Mouse (Mus musculus) embryonic facial prominence, embryonic 10.5 days (tissue): ENCODE measurements around the gene Ss18l2. TPM values are rescaled to one million over a fixed set of nuclear protein-coding genes. Genes with fewer than 3 reads are reported as not detected.

ENCODE experiments used
- DNase-seq: peaks from one replicate; pipeline ENCODE4 v3.0.0-alpha.2; 2017; ENCODE audit warnings: low spot score
- H3K27ac ChIP-seq: fragments of 300-500 bp; sonication (generic); replicated peaks from 2 replicates; pipeline ENCODE4 v1.5.1; 2016; ENCODE audit warnings: mild to moderate bottlenecking
- H3K27me3 ChIP-seq: fragments of 300-500 bp; sonication (generic); replicated peaks from 2 replicates; pipeline ENCODE4 v1.6.1; 2016; ENCODE audit warnings: low read depth, mild to moderate bottlenecking; ENCODE audit not compliant: poor library complexity, severe bottlenecking
- H3K36me3 ChIP-seq: fragments of 300-500 bp; sonication (generic); replicated peaks from 2 replicates; pipeline ENCODE4 v1.6.1; 2016; ENCODE audit warnings: mild to moderate bottlenecking, moderate library complexity
- H3K4me1 ChIP-seq: fragments of 300-500 bp; sonication (generic); 2 replicates; pipeline ENCODE4 v1.6.1; 2016
- H3K4me3 ChIP-seq: fragments of 300-500 bp; sonication (generic); 2 replicates; pipeline ENCODE4 v1.5.1; 2016; ENCODE audit warnings: mild to moderate bottlenecking, moderate library complexity
- H3K9me3 ChIP-seq: fragments of 300-500 bp; sonication (generic); 2 replicates; pipeline ENCODE4 v1.6.1; 2016; ENCODE audit warnings: mild to moderate bottlenecking
- WGBS: fragments of 180-500 bp; shearing (Covaris S2); methylation state at CpG from one replicate; pipeline ENCODE4 v1.1.7; 2016; 5-methylcytosine and 5-hydroxymethylcytosine counted together
- polyA plus RNA-seq: library from polyadenylated mRNA; unstranded; fragments of >200 nt; fragmentation: Nextera tagmentation; extraction: Ambion mirVana; gene quantifications from 2 replicates; pipeline ENCODE4 v1.2.1, GENCODE M21; 2016

Ss18l2 gene
- polyA plus RNA-seq, 1 experiment from 2014 or later = 91.0 TPM

- H3K27ac ChIP-seq = no peak overlapping the region
- peaks cover 24% of the 10 kb centered on the region for H3K36me3 ChIP-seq
- peak; percentile 71 for DNase-seq
- WGBS = 14% methylated on average over 6 of the region's 6 CpGs
- no peaks in the 10 kb centered on the region for H3K9me3 ChIP-seq
- no peak overlapping the region for H3K4me3 ChIP-seq
- H3K27me3 ChIP-seq = no peaks in the 10 kb centered on the region
- 0 out of 2 replicates have a peak, but pooled peaks cover 5% of the 10 kb centered on the region for H3K4me1 ChIP-seq
Measured at GRCm38 (mm10) chr9:121679549-121679948, 30.6 kb upstream of the Ss18l2 start.

- Histone ChIP-seq H3K4me3 (no peak overlapping the region), H3K36me3 (peaks cover 38% of the 10 kb centered on the region), H3K4me1 (0 out of 2 replicates have a peak, but pooled peaks cover 5% of the 10 kb centered on the region), H3K27ac (no peak overlapping the region), H3K27me3 (no peaks in the 10 kb centered on the region), H3K9me3 (no peaks in the 10 kb centered on the region)
- no peak for DNase-seq
- WGBS = 82% methylated on average over 8 of the region's 8 CpGs
Measured at GRCm38 (mm10) chr9:121681191-121681590, 28.9 kb upstream of the Ss18l2 start.

- 79% methylated on average over 18 of the region's 18 CpGs for WGBS
- DNase-seq = no peak
- Histone ChIP-seq H3K4me1 (0 out of 2 replicates have a peak, but pooled peaks cover 5% of the 10 kb centered on the region), H3K4me3 (no peak overlapping the region), H3K27me3 (no peaks in the 10 kb centered on the region), H3K36me3 (peaks cover 46% of the 10 kb centered on the region), H3K9me3 (no peaks in the 10 kb centered on the region), H3K27ac (no peak overlapping the region)
Measured at GRCm38 (mm10) chr9:121682037-121682680, 28.0 kb upstream of the Ss18l2 start.

- no peak overlapping the region for H3K4me3 ChIP-seq
- peaks cover 70% of the 10 kb centered on the region for H3K36me3 ChIP-seq
- no peak for DNase-seq
- no peaks in the 10 kb centered on the region for H3K27me3 ChIP-seq
- no peak overlapping the region for H3K27ac ChIP-seq
- 87% methylated on average over 7 of the region's 7 CpGs for WGBS
- H3K9me3 ChIP-seq = no peaks in the 10 kb centered on the region
- 0 out of 2 replicates have a peak, but pooled peaks cover under 1% of the 10 kb centered on the region for H3K4me1 ChIP-seq
Measured at GRCm38 (mm10) chr9:121684702-121685101, 25.4 kb upstream of the Ss18l2 start.

GRCm38 (mm10) chr9:121690200-121690651 is 19.9 kb upstream of the Ss18l2 start:
- Histone ChIP-seq H3K27me3 (no peaks in the 10 kb centered on the region), H3K27ac (no peak overlapping the region), H3K4me1 (0 out of 2 replicates have a peak, but pooled peaks cover 5% of the 10 kb centered on the region), H3K4me3 (no peak overlapping the region), H3K9me3 (no peaks in the 10 kb centered on the region), H3K36me3 (peaks cover 86% of the 10 kb centered on the region)
- WGBS = 75% methylated on average over 15 of the region's 15 CpGs
- no peak for DNase-seq

- Histone ChIP-seq H3K27me3 (no peaks in the 10 kb centered on the region), H3K9me3 (no peaks in the 10 kb centered on the region), H3K27ac (no peak overlapping the region), H3K4me3 (no peak overlapping the region), H3K4me1 (0 out of 2 replicates have a peak, but pooled peaks cover 5% of the 10 kb centered on the region), H3K36me3 (peaks cover 86% of the 10 kb centered on the region)
- 91% methylated on average over 7 of the region's 7 CpGs for WGBS
- DNase-seq = no peak
Measured at GRCm38 (mm10) chr9:121690734-121691133, 19.4 kb upstream of the Ss18l2 start.

GRCm38 (mm10) chr9:121694736-121695135 is 15.4 kb upstream of the Ss18l2 start:
- Histone ChIP-seq H3K4me3 (no peak overlapping the region), H3K9me3 (peaks cover 6% of the 10 kb centered on the region), H3K4me1 (0 out of 2 replicates have a peak, but pooled peaks cover 5% of the 10 kb centered on the region), H3K27ac (no peak overlapping the region), H3K27me3 (no peaks in the 10 kb centered on the region), H3K36me3 (peaks cover 84% of the 10 kb centered on the region)
- 78% methylated on average over 12 of the region's 12 CpGs for WGBS
- no peak for DNase-seq

GRCm38 (mm10) chr9:121696626-121697025 is 13.5 kb upstream of the Ss18l2 start:
- no peaks in the 10 kb centered on the region for H3K27me3 ChIP-seq
- H3K4me3 ChIP-seq = no peak overlapping the region
- DNase-seq = no peak
- WGBS = 94% methylated on average over 9 of the region's 9 CpGs
- H3K9me3 ChIP-seq = peaks cover 6% of the 10 kb centered on the region
- H3K36me3 ChIP-seq = peaks cover 71% of the 10 kb centered on the region
- no peaks in the 10 kb centered on the region for H3K4me1 ChIP-seq
- no peak overlapping the region for H3K27ac ChIP-seq

DNA sequence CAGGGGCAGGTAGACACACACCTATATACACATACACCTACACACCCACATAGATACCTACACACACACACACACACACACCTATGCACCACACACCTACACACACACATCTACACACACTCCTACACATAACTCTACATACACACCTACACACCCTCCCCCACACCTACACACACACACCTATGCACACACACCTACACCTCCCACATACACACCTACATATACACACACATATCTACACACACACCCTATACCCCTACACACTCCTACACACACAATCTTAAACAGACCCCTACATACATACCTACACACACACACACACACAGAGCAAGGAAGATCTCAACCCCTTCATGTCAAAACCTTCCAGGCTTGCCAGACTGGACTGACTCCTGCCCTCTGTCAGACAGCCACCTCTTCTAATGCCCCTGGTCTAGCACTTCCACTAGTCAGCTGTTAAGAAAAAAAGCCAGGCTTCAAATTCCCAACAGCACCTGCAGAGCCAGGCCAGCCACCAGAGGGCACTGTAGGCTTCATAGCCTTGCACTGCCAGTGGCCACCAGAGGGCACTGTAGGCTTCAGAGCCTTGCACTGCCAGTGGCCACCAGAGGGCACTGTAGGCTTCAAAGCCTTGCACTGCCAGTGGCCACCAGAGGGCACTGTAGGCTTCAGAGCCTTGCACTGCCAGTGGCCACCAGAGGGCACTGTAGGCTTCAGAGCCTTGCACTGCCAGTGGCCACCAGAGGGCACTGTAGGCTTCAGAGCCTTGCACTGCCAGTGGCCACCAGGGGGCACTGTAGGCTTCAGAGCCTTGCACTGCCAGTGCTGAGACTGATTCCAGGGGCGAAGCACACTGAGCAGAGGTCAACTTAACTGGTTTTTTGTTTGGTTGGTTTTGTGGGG is 12.7 kb upstream of the Ss18l2 start:
- DNase-seq = no peak
- H3K4me3 ChIP-seq = no peak overlapping the region
- H3K27ac ChIP-seq = no peak overlapping the region
- no peaks in the 10 kb centered on the region for H3K27me3 ChIP-seq
- H3K9me3 ChIP-seq = peaks cover 6% of the 10 kb centered on the region
- peaks cover 63% of the 10 kb centered on the region for H3K36me3 ChIP-seq
- WGBS = 100% methylated on average over 1 of the region's 1 CpGs
- H3K4me1 ChIP-seq = no peaks in the 10 kb centered on the region

DNA sequence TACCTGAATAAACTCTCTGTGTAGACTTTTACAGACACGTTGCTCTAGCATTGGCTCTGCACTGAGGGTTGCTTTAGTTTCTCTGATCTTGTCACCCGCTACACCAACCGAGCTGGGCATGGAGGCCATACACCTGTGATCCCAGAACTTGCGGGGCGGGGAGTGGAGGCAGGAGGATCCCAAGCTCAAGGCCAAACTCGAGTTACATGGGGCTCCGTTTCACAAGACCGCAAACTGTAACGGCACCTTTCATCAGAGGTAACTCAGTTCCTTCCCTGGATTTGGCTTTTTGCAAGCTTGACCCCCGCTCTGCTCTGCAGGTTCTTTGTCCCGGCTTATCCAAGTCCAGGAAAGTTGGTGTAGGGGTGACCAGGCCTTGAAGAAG is 5.9 kb upstream of the Ss18l2 start:
- peaks cover 8% of the 10 kb centered on the region for H3K36me3 ChIP-seq
- no peak for DNase-seq
- 39% methylated on average over 11 of the region's 11 CpGs for WGBS
- no peaks in the 10 kb centered on the region for H3K9me3 ChIP-seq
- peak overlapping the region; percentile 74 for H3K4me3 ChIP-seq
- H3K27ac ChIP-seq = peak overlapping the region; percentile 90
- H3K27me3 ChIP-seq = no peaks in the 10 kb centered on the region
- H3K4me1 ChIP-seq = peaks cover 25% of the 10 kb centered on the region

GRCm38 (mm10) chr9:121704646-121705625 is 5.2 kb upstream of the Ss18l2 start, which contains the start of gene Sec22c:
Gene Sec22c, minus strand, starts transcription at chr9:121705490.
- no peaks in the 10 kb centered on the region for H3K9me3 ChIP-seq
- H3K36me3 ChIP-seq = peaks cover 1% of the 10 kb centered on the region
- H3K4me3 ChIP-seq = peak within 1 kb of the TSS; percentile 74
- H3K4me1 ChIP-seq = peaks cover 28% of the 10 kb centered on the region
- DNase-seq = peak; percentile 93
- peak within 1 kb of the TSS; percentile 90 for H3K27ac ChIP-seq
- no peaks in the 10 kb centered on the region for H3K27me3 ChIP-seq
- under 1% methylated on average over 69 of the region's 69 CpGs for WGBS
